Mouse (Mus musculus): ENCODE data around the gene Atp1a2. TPM values are rescaled to one million over a fixed set of nuclear protein-coding genes. Genes with fewer than 3 reads are reported as not detected.
A peak's percentile ranks its signal among the peaks of the same experiment; 100 is the strongest.

The Atp1a2 gene
- total RNA-seq, 2 experiments from 2014 or later: not detected

GRCm38 (mm10) chr1:172306885-172307284 is 9.0 kb upstream of the Atp1a2 start:
- no peak for ATAC-seq (replicated peaks; ENCODE audit: poor library complexity)

- peak; percentile 38 for ATAC-seq (replicated peaks; ENCODE audit: poor library complexity)
Observed at GRCm38 (mm10) chr1:172306196-172306595, 8.3 kb upstream of the Atp1a2 start.

DNA sequence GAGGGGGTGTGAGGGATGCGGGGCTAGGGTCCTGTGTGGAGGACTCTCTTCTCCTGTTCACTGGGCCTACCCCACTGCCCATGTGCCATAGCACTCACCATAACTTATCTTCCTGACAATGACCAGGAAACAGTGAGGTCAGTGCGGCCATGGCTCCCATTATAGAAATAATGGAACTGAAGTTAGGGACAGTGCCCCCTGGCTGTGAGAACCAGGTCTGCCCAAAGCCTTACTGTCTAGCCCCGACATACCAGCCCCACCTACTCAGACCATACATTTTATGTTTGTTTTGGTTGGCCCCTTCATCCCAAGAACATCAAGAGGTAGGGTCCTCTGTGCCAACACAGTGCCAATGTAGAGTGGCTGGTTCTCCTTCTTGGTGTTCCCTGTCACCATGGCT is 7.8 kb upstream of the Atp1a2 start:
- ATAC-seq (replicated peaks; ENCODE audit: poor library complexity): no peak

DNA sequence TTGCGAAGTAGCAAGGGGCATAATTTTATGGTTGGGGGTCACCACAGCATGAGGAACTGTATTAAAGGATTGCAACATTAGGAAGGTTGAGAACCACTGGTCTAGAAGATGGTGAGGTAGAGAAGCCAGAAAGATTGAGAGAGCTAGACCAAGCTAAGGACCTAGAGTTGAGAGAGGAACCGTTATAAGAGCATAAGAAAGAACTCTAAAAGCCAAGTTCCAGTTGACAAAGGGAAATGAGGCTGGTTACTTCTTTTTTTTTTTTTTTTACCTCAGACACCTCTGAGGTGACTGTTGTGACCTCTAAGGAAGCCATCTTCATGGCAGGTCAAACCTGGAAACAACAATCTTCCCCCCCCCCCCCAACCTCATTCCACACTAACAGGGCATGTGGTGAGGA is 7.3 kb upstream of the Atp1a2 start:
- ATAC-seq (replicated peaks; ENCODE audit: poor library complexity): no peak

DNA sequence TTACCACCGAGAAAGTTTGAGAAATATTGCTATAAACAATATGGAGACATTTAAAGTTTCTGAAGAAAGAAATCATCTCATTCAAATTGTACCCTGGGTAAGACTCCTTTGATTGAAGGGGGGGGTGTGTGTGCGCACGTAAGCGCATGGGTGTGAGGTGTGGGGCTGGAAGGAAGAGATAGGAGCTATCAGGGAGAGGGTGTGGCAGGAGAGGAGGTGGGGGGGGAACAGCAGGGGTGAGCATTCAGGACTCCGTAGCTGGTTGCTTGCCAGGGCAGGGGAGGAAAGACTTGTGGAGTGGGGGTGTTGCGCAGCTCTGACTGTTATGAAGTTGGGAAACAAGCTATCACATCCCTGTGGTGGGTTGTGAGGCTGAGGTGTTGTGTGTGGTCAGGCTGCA is 6.6 kb upstream of the Atp1a2 start:
- ATAC-seq (replicated peaks; ENCODE audit: poor library complexity): peak; percentile 68

DNA sequence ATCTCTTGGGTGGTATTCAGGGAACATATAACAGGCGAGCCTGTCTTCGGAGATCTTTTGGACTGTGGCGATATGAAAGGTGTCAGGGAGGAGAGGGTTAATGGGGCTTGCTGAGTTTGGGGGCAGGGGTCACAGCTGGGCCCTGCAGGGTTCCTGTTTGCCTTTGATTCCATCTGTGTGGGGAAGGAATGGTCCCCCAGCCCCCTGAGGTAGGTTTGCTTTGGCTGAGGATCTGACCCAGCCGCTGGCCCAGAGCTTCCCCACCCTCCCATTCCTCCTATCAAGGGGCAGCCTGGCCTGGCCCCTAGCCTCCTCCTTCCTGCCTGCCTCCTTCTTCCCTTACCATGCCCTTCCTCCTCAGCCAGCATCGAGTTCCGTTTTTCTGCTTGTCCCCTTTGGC is 5.0 kb upstream of the Atp1a2 start:
- ATAC-seq (replicated peaks; ENCODE audit: poor library complexity): no peak

DNA sequence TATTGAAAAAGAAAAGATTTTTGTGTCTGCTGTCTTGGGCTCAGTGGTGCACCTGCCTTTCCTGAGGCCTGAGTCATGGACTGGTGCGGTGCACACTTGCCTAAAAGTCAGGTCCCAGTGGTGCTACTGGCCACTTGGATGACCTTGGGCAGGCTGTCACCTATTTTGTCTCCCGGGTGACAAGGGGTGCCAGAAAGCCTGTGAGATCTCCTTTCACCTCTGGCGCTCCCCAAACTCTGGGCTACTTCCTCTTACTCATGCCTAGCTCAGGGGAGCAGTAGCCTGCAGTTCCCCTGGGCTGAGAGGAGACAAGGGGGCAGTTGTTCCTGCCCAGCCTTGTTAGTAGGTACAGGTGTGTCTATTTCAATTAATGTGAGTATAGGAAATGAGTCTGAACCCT is 4.4 kb upstream of the Atp1a2 start:
- ATAC-seq (replicated peaks; ENCODE audit: poor library complexity): 0 out of 2 replicates have a peak, but pooled peaks have one; percentile 9

GRCm38 (mm10) chr1:172301180-172301579 is 3.3 kb upstream of the Atp1a2 start:
- ATAC-seq (replicated peaks; ENCODE audit: poor library complexity): no peak

GRCm38 (mm10) chr1:172300247-172300646 is 2.4 kb upstream of the Atp1a2 start:
- no peak for ATAC-seq (replicated peaks; ENCODE audit: poor library complexity)

- ATAC-seq (replicated peaks; ENCODE audit: poor library complexity): no peak
Observed at GRCm38 (mm10) chr1:172299528-172299927, 1.7 kb upstream of the Atp1a2 start.

DNA sequence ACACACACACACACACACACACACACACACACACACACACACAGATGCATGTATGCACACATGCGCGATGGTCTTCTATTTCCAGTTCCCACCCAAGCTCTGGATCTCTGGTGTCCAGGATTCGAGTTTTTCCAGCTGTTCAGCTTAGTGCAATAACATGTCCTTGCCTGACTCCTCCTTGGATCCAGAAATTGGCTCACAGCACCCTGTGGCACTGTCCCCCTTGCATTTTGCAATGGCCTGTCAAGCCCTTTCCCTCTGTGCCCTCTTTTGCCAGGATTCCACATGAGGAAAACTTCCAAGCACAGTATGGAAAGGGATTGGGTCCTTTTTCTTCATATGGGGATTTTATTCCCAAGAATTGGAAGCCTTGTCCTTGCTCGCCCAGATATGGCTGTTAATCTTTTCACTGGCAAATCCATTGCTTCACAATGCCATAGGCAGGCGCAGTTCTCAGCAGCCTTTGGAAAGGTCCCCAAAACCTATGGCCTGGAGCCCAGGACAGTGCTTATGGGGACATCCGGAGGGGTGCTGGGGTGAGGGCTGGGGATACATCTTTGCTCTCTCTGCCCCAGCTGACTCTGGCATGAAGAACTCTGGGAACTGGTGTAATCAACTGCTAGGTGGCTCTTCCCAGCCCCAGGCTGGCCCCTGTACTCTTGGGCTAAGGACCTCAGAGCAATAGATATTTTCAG is 901 bp downstream of the Atp1a2 start:
- ATAC-seq (replicated peaks; ENCODE audit: poor library complexity): no peak

DNA sequence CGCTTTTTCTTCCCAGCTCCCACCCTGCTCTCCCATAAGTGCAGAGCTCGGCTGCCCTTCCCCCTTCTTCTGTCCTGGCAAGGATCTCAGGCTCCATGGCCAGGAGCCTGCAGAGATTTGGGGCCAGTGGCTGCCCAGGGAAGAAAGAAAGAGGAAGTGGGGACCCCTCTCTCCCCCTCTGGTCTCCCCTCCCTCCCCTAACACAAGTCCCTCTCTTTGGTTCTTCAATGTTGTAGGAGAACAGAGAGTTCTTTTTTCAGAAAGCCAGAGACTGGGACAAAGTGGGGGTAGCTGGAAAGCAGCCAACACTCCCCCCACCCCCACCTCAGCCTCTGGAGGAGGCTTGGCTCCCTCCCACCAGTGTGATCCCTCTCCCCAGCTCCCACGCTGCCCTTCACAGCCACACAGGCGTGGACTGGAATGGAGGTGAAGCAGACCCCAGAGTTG is 2.1 kb downstream of the Atp1a2 start:
- 0 out of 2 replicates have a peak, but pooled peaks have one; percentile 26 for ATAC-seq (replicated peaks; ENCODE audit: poor library complexity)

DNA sequence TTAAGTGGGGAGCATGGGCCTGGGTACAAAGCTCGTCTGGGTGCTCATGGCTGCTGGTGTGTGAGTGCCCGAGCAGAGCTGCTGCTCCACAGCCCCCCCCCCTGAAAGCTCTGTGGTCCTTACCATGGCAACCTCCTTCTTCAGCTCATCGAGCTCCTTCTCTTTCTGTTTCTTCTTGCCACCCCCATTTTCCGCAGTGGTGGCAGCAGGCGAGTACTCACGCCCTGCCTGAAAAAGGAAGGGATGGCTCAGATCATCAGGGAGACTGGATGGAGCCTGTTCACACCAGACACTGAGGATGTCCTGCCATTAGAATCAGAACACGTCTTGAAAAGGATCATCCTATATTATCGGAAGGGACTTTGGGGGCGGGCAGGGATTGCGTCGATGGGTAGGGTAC is 4.4 kb downstream of the Atp1a2 start:
- no peak for ATAC-seq (replicated peaks; ENCODE audit: poor library complexity)

DNA sequence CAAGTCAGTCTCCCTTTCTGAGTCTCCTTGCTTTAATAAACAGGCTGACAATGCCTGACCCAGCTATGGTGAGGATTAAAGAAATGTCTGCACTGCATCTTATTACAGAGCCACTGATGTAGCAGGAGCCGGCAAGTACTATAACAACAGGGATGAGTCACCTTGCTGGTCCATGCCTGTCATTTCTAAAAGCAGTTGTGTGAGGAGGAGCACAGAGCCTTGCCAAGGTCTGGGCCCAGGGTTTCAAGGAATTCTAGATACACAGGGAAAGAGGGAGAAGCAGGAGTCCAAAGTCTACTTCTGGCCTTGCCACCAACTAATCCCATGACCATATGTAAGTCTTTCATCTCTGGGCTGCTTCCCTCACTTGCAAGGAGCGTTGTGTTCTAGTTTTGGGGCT is 5.0 kb downstream of the Atp1a2 start:
- ATAC-seq (replicated peaks; ENCODE audit: poor library complexity): no peak

- ATAC-seq (replicated peaks; ENCODE audit: poor library complexity): no peak
Observed at GRCm38 (mm10) chr1:172289617-172289946, 8.3 kb downstream of the Atp1a2 start.

DNA sequence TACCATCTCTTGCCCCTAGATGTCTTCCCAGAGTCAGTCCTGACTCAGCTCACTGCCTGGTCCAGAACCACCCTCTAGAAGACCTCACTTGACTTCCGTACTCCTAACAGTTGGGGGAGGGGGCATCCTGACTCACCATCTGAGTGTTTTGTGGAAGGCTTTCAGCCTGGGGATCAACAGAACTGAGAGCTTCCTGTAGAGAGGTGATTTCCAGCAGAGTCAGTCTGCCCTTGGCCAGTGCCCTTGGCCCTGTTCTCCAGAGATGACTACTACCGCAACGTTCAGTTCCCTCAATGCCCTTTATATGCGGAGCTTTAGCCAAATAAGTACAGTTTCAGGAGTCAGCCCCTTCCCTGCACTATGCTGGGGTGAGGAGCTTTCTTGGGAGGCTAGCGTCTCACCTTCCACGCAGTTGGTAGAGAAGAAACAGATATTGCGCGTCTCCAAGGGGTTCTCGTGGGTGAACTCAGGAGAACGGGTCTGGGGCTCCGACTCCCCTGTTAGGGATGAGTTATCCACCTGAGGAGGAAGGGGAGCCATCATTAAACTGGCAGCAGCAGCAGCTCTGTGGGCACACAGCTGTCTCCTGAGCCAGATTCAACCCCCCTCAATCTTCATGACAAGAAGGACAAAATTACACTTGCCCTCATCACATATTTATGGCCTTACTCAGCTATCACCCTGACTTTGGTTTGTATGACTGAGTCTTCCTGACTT is 8.8 kb downstream of the Atp1a2 start:
- no peak for ATAC-seq (replicated peaks; ENCODE audit: poor library complexity)

- ATAC-seq (replicated peaks; ENCODE audit: poor library complexity): no peak
Observed at GRCm38 (mm10) chr1:172286740-172287139, 11.1 kb downstream of the Atp1a2 start.

DNA sequence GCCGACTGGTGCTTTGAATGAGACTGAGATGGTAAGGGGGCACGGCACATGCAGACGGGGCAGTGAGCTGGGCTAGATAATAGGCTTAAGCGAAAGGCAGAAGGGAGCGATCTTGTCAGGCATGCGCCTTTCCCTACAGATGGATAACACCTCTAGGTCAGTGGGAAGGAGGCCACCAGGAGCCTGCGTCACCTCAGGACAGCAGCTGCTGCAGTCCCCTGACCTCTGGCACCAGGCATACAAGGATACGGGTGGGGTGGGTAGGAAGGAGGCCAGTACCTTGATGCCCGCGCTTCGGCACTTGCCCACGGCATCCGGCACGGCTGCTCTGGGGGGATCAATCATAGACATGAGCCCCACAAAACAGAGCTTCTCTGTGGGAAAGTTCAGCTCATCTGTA is 13.6 kb downstream of the Atp1a2 start:
- ATAC-seq (replicated peaks; ENCODE audit: poor library complexity): no peak

DNA sequence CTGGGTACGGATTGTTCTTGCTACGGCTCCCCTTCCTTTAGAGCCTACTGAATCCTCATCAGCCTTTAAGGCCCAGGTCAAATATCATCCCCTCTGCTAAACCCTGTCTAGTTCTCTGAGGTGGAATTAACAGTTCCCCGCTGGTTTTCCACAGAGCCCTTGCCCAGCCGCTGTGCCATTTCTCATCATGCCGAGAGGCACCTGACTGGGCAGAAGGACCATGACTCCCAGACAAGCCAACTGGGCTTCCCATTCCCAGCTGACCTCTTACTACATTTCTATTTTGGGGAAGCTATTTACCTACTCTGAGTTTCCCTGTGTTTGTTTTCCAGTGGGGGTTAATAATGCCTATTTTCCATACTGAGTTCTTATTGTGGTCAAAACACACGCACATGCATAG is 14.8 kb downstream of the Atp1a2 start:
- no peak for ATAC-seq (replicated peaks; ENCODE audit: poor library complexity)

DNA sequence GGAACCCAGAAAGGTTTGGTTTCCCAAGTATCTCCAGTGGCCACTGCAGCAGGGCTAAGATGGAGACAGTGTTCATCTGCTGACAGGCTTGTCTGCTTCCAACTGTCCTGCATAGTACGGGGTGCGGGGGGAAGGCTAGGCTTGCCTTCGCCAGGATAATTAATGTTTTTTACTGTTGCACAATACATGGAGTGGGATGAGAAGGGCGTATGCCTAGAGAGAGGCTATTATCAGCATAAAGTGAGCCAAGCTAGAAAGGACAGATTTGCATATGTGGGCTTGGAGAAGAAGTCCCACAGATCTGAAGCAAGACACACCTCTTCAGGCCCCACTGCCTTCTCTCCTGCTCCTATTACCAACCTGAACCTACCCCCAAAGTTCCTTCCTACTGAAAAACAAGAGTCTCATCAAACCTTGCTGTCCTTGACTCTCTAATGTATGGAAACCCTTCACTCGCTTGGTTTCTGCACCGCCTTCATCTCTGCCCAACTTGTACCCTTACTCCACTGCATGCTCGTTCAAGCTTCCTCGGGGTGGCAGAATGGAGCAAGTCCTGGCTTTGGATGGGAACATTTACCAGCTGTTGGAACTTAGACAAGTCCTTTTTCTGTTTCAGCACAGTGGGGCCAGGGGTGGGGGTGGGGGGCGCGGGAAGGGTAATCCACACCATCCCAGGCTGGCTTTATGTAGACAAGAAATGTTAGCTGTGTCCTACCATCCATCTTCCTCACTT is 16.2 kb downstream of the Atp1a2 start:
- no peak for ATAC-seq (replicated peaks; ENCODE audit: poor library complexity)

DNA sequence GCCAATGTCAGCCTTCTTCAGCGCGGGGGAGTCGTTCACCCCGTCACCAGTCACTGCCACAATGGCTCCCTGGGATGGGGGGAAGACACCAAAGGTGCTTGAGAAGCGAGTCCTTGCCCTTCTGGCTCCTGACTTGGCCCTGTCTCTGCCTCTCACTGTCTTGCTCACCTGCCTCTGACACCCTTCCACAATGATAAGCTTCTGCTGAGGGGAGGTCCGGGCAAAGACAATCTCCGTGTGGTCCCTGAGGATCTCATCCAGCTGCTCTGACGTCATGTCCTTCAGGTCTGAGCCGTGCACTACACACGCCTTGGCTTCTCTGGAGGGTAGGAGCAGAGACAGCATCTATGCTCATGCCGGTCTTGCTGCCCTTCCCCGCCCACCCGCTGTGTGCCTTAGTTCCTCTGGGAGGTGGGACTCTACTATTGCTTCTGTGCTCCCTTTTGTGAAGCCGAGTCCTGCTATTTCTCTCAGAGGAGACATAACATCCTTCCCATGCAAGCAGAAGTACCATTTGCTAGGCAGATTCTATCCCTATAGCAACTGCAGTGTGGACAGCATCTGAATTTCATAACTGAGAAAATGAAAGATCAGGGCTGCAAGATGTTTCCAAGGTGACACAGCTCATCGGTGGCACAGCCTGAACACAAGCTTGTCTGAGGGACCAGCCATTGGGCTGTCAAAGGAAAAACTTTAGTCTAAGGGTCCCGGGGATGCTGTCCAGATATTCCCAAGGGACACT is 17.9 kb downstream of the Atp1a2 start:
- no peak for ATAC-seq (replicated peaks; ENCODE audit: poor library complexity)
